Mouse (Mus musculus): ENCODE measurements around the gene Zfp619.
"Not testable (repeated sequence)": the region's sequence is repeated elsewhere in the genome, so short reads cannot be mapped to it uniquely, and the experiment has no call there.

Gene Zfp619

DNA sequence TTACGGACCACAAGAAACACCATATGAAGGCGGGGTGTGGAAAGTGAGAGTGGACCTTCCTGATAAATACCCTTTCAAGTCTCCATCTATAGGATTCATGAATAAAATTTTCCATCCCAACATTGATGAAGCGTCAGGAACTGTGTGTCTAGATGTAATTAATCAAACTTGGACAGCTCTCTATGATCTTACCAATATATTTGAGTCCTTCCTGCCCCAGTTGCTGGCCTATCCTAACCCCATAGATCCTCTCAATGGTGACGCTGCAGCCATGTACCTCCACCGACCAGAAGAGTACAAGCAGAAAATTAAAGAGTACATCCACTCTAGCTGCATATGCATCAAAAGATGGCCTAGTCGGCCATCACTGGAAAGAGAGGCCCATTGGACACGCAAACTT is 71.5 kb downstream of the Zfp619 start:
- not testable (repeated sequence) for DNase-seq (ENCODE audit: low spot score)
